Mouse (Mus musculus) hematopoietic stem cell, adult 5-6 weeks (primary cell): ENCODE data around the gene Nup93. TPM values are rescaled to one million over a fixed set of nuclear protein-coding genes. Genes with fewer than 3 reads are reported as not detected.

Experiments
- ATAC-seq, 2 experiments: fragments of 125-278 bp in 1 of 2; replicated peaks in 1 of 2; 2 replicates each; pipeline ENCODE4 v1.8.0; 2016 to 2017; ENCODE audit warnings: inconsistent platforms in 2 of 2, mild to moderate bottlenecking in 2 of 2, moderate number of reproducible peaks in 2 of 2, low read depth in 1 of 2, moderate TSS enrichment in 1 of 2; ENCODE audit not compliant: low FRiP score in 2 of 2, poor library complexity in 2 of 2, severe bottlenecking in 2 of 2, insufficient read depth in 1 of 2, low TSS enrichment in 1 of 2
- total RNA-seq: library from RNA; stranded (forward); fragments of 172-1452, 232-1000 nt; gene quantifications from 2 replicates; pipeline ENCODE4 v1.2.3, GENCODE M21; 2017

Gene Nup93
- total RNA-seq, 1 experiment from 2014 or later, result 29.3 TPM

DNA sequence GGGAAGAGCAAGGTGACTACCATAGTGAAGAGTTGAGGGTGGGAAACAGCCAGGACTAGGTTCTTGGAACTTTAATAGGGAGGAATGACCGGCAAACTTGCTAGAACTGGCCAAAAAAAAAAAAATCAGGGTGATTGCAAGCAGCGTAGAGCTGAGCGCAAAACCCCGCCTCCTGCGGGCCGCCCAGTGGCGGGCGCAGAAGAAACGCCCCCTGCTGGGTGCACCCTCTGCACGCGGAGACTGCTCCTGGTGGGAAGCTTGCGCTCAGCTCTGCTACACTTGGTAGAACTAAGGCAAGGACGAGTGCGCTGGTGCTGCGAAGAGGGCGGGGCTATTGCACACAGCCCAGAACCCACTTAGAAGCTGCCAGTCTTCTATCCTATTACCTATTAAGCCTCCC is 31.2 kb upstream of the Nup93 start:
- peak; percentile 66 to 73 for ATAC-seq

- no peak for ATAC-seq
Measured at GRCm38 (mm10) chr8:94184357-94184843, 30.0 kb upstream of the Nup93 start.

DNA sequence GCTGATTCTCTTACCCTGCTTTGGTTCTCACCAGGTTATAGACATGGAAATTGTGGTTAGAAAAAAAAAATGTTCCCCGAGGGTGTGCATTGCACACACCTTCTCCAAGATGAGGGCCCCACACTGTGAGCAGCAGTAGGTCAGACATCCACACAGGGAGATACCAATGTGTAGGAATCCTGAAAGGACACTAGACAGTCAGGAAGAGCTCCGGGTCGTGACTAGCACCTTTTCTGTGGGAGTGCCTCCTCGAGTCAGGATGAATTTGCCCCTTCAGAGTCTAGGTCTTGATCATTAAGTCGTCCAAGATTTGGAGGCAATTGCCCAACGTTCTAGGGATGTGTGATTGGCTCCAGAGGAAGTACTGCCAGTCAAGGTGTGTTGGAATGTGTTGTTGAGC is 28.6 kb upstream of the Nup93 start:
- no peak for ATAC-seq

DNA sequence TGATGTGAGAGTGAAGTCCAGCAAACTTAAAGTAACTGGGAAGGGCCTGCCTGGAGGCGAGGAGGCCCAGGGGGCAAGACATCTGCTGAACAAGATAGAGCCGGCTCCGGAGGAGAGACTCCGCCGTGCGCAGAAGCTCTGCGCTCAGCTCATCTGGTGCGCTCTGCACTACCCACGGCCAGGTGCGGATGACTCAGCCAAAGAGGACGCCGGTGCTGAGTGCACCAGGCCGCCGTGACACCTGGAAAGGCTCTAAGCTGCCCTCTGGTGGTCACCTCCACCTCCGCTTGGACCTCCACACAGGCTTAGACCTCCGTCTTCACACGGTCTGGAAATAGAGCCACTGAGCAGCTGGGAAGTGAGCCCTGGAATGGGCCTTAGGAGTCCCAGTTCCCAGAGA is 27.8 kb upstream of the Nup93 start:
- peak; percentile 24 to 43; a peak in 3 of 4 replicates for ATAC-seq

GRCm38 (mm10) chr8:94187290-94188002 is 26.9 kb upstream of the Nup93 start:
- ATAC-seq, result no peak

DNA sequence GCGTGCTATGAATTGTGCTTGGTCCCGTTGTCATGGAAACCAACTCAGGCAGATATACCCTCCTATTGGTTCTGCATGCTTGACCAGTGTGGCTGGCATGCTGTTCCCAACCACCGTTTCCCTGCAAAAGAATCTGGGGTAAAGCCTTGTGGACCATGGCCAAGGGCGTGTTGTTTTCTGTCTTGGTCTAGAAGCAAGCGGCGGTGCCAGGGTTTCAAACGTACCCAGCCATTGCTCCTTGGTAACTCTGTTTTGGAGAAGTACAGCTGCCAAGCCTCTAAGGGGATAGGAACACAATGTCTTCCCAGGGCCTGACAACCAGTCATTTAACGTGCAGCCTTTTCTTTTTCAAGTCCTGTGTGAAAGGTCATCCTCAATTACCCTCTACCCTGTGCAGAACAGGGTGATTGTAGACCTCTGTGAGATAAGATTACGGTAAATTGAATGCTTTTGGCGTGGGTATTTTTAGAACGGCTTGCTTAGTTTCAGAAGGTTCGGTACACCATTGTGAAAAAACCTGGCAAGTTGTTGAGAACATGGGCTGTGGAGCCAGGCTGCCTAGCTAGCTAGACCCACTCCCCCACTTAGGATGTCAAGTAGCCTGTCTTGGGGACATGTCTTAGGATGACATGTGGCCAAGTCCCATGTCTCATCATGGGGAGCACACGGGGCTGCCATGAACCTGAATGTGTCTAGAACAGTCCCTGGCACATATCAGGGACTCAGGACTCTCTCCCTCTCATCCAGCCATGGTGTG is 24.9 kb upstream of the Nup93 start:
- ATAC-seq, result no peak

- ATAC-seq, result peak; percentile 89 to 93
Measured at GRCm38 (mm10) chr8:94191101-94191691, 23.2 kb upstream of the Nup93 start.

- no peak for ATAC-seq
Measured at GRCm38 (mm10) chr8:94192926-94193325, 21.4 kb upstream of the Nup93 start.

DNA sequence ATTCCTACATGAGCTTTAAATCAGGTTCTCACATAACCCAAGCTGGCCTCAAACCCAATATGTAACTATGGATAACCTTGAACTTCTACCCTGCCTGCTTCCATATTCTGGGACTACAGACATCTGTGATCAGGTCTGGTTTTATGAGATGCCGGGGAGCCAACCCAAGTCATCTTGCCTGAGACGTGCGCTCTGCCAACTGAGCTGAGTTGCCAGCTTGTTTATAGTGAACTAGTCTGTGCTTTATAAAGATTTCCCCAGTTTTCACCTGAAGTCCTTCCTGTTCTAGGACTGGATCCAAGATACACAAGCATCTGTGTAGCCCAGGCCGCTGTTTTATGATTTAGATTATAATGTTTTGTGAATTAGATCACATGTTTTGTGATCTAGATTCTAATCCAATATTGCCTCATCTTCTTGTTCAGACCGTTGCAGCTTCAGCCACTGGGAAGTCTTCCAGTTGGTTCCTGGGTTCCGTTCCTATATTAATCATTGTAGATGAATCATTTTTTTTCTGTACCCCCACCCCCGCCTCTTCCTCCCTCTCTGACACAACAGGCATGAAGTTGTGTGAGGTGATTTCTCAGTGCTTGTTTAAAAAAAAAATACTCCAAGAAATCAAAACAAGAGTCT is 19.7 kb upstream of the Nup93 start:
- ATAC-seq, result no peak

DNA sequence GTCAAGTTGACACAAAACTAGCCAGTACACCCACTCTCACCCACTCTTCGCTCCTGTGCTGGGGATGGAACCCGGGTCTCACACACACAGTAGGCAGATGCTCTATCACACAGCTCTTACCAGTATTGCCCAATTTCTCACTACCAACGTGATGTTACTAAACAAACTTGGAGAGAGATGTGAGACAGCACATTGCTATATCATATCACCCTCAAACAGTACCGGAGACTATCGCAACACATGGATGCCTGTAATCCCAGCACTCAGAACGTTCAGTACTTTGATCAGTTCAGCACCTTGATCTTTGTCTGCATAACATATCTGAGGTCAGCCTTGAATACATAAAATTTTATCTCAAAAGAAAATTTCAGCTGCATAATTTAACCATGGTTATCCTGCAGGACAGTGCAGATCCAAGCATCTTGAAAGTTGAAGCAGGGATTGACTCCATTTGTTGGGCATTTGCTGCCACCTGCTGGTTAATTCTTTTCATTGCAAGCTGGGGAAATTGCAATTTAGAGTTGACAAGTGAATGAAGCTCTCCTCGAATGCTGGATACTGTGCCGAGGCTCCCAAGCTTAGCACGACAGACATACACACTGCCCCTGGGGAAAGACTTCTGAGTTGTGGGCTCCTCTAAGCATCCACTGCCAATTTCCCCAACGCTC is 15.0 kb upstream of the Nup93 start:
- ATAC-seq, result peak; percentile 49 to 64; a peak in 2 of 4 replicates

DNA sequence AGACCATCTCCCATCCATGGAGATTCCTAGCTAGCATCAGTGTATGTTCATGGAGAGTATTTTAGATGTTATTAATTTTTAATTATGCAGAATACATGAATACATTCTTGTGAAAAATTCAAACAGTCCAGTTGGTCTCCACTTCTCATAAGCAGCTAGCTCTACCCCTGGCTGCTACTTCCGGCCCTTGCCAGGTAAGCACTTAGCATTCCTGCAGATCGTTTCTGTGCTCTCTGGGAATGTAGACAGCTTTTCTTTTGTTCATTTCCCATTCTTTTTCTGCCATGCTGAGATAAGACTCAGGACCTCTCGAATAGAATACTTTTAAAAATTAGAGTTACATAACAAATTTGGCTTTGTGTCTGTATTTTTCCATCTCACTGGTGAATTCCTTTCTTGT is 10.3 kb upstream of the Nup93 start:
- no peak for ATAC-seq

DNA sequence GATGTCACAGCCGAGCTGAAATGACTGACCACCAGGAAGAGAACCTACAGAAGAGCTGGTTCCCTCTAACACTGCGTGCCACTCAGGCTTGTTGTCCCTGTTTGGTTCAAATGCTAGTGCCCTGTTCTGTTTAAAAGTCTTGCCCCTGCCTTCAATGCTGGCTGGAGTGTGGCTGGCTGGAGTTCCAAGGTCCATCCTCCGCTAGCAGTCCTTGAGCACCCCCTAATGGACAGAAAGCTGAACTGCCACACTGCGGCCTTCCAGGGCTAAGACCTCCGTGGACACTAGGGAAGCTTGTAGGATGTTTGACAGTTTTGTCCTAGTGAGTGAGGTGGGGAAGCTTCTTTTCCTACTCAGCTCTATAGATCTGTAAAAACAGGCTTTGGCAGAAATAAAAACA is 8.6 kb upstream of the Nup93 start:
- ATAC-seq, result peak; percentile 89 to 97

DNA sequence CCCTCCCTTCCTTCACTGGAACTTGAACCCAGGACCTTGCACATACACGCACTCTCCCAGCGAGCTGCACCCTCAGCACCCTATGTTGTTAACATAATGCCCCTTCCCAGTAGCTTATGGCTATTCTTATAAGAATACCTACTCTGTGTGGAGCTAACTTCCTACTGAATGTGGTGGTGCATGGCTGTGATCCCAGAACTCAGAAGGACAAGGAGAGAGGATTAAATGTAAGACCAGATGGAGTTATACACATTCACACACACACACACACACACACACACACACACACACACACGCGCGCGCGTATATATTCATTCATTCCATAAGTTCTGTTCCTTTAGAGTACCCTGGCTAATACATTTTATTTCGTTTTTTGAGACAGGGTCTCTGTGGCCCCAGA is 8.1 kb upstream of the Nup93 start:
- ATAC-seq, result no peak

DNA sequence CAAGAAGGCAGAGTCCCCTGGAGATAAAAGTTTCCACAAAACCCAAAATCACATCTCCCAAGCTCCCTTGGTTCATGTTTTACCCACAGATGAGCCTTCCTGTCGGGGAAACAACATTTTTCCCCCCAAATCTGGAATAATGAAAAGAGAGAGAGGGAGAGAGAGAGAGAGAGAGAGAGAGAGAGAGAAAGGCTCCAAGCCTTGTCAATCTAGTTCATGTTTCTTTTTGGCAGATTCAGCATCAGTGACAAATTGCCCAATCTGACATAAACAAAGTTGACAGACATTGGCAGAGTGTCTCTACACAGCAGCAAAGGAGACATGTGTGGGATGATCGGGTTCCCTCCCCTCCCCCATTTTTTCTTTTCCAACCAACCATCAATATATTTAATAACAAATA is 6.9 kb upstream of the Nup93 start:
- ATAC-seq, result no peak

- ATAC-seq, result no peak
Measured at GRCm38 (mm10) chr8:94209639-94210038, 4.7 kb upstream of the Nup93 start.

DNA sequence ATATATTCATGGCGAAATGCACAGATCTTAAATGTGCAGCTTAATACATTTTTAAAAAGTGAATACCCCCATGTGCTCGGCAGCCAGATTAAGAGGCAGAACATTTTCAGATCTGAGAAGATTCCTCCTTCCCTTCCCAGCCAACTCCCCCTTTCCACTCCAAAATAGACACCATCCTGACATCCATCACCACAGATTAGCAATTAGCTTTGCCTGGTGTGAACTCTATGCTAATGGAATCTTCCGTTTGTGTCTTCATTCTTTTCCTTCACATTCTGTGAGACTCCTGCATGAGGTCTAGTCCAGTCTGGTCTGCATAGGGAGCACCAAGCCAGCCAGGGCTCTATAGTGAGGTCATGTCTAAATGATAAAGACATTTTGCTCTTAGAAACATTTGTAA is 4.1 kb upstream of the Nup93 start:
- no peak for ATAC-seq

GRCm38 (mm10) chr8:94213819-94214218 is 545 bp upstream of the Nup93 start:
- no peak for ATAC-seq
